Mouse (Mus musculus) CH12.LX (cell line): ENCODE results near the gene Arrdc3.

Experiments used
- CHD1 ChIP-seq: IDR thresholded peaks from 2 replicates; pipeline ENCODE4 v1.6.1; 2012; ENCODE audit warnings: low read depth, low read length, improper control_type of control experiment, inconsistent platforms
- CTCF ChIP-seq, 2 experiments: IDR thresholded peaks in 1 of 2; conservative IDR thresholded peaks in 1 of 2; 2 replicates each; pipeline ENCODE4 v1.5.1; 2011 to 2012; ENCODE audit warnings: low read depth in 2 of 2, low read length in 2 of 2, improper control_type of control experiment in 1 of 2, inconsistent platforms in 1 of 2, mild to moderate bottlenecking in 1 of 2, moderate library complexity in 1 of 2
- JUND ChIP-seq: conservative IDR thresholded peaks from 2 replicates; pipeline ENCODE4 v1.6.1; 2011; ENCODE audit warnings: low read depth, low read length, improper control_type of control experiment
- MAFK ChIP-seq: IDR thresholded peaks from 2 replicates; pipeline ENCODE4 v1.6.1; 2011; ENCODE audit warnings: low read length, improper control_type of control experiment; ENCODE audit not compliant: insufficient replicate concordance
- MAX ChIP-seq: IDR thresholded peaks from 2 replicates; pipeline ENCODE4 v1.6.1; 2011; ENCODE audit warnings: low read length, improper control_type of control experiment
- MAZ ChIP-seq: IDR thresholded peaks from 2 replicates; pipeline ENCODE4 v1.6.1; 2012; ENCODE audit warnings: low read depth, mild to moderate bottlenecking, inconsistent platforms, low read length, improper control_type of control experiment, moderate library complexity
- NELFE ChIP-seq: IDR thresholded peaks from 2 replicates; pipeline ENCODE4 v1.6.1; 2011; ENCODE audit warnings: low read depth, low read length, improper control_type of control experiment
- POLR2A ChIP-seq: IDR thresholded peaks from 2 replicates; pipeline ENCODE4 v1.6.1; 2011; ENCODE audit warnings: low read depth, mild to moderate bottlenecking, improper control_type of control experiment, low read length
- USF1 ChIP-seq: IDR thresholded peaks from 2 replicates; pipeline ENCODE4 v1.6.1; 2014; ENCODE audit warnings: low read depth, mild to moderate bottlenecking, inconsistent platforms, low read length, improper control_type of control experiment

DNA sequence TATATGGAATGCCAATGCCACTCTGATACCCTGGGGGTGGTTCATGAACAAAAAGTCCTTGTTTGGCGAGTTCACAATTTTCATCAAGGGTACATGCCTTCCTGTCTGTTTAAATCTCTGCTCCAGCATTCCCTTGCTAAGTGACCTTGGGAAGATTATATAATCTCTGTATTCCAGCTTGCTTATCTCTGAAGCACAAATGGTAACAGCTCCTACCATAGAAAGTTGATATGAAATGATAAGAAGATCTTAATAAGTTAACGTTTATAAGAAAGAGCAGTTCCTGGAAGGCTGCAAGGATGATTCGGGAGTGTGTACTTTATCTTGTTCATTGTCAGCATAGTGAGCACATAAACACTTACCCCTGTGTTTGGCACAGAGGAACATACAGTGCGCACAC is 46.8 kb downstream of the Arrdc3 start:
- TF ChIP-seq CTCF (conservative IDR thresholded peaks at IDR 0.05 in 1 of 2, IDR thresholded peaks at IDR 0.05 in 1 of 2; ENCODE audit: low read depth in 2 of 2, low read length in 2 of 2): no peak
- TF ChIP-seq POLR2A: no peak
- TF ChIP-seq MAZ: no peak
- no peak for TF ChIP-seq JUND
- no peak for TF ChIP-seq MAX
- no peak for TF ChIP-seq USF1
- no peak for TF ChIP-seq NELFE
- TF ChIP-seq CHD1: no peak
- TF ChIP-seq MAFK: no peak
